Mouse (Mus musculus) layer of hippocampus, postnatal 10 days (tissue): Measurements from ENCODE around the gene Aes. TPM values are rescaled to one million over a fixed set of nuclear protein-coding genes. Genes with fewer than 3 reads are reported as not detected.
A peak's percentile ranks its signal among the peaks of the same experiment; 100 is the strongest.

ENCODE experiments used
- DNase-seq, 2 experiments: peaks; one replicate each; pipeline ENCODE4 v3.0.0; 2021; ENCODE audit warnings: low spot score in 2 of 2
- total RNA-seq, 2 experiments: library from RNA; stranded (reverse); gene quantifications; 2 replicates each; pipeline ENCODE4 v1.2.3; 2021

Aes gene
- total RNA-seq, 2 experiments from 2014 or later = 582 to 612 TPM

GRCm38 (mm10) chr10:81593935-81594334, 34.6 kb downstream of the Aes start:
- DNase-seq = no peak

GRCm38 (mm10) chr10:81595599-81595998, 36.3 kb downstream of the Aes start:
- DNase-seq = no peak

- peak in 1 of 2 experiments; percentile 13 for DNase-seq
These were observed 37.3 kb downstream of the Aes start for GRCm38 (mm10) chr10:81596611-81597010.

- DNase-seq = no peak
These were observed 38.1 kb downstream of the Aes start for GRCm38 (mm10) chr10:81597137-81597950.

- no peak for DNase-seq
These were observed 39.1 kb downstream of the Aes start for GRCm38 (mm10) chr10:81598342-81598741.

- DNase-seq = no peak
These were observed 39.6 kb downstream of the Aes start for GRCm38 (mm10) chr10:81598871-81599270.

- no peak for DNase-seq
These were observed 40.3 kb downstream of the Aes start for GRCm38 (mm10) chr10:81599630-81600029.

- DNase-seq = no peak
These were observed 40.8 kb downstream of the Aes start for GRCm38 (mm10) chr10:81600096-81600495.

GRCm38 (mm10) chr10:81600738-81601203, 41.5 kb downstream of the Aes start, which contains the start of gene Tle6:
Gene Tle6 (minus strand): TSS chr10:81601073.
- DNase-seq = peak; percentile 94 to 95

- no peak for DNase-seq
These were observed 42.2 kb downstream of the Aes start for GRCm38 (mm10) chr10:81601396-81601905.

- no peak for DNase-seq
These were observed 43.5 kb downstream of the Aes start for GRCm38 (mm10) chr10:81602741-81603151.

GRCm38 (mm10) chr10:81604019-81604967, 45.0 kb downstream of the Aes start:
- no peak for DNase-seq

GRCm38 (mm10) chr10:81604968-81605665, 45.8 kb downstream of the Aes start:
- DNase-seq = peak; percentile 90 to 92

GRCm38 (mm10) chr10:81605666-81605973, 46.3 kb downstream of the Aes start:
- DNase-seq = no peak

- peak; percentile 86 to 91 for DNase-seq
These were observed 46.9 kb downstream of the Aes start, which contains the start of gene BC025920 for GRCm38 (mm10) chr10:81605974-81606751. Gene BC025920 (plus strand): TSS chr10:81606270.

GRCm38 (mm10) chr10:81608308-81608707, 49.0 kb downstream of the Aes start:
- no peak for DNase-seq

GRCm38 (mm10) chr10:81612779-81613178, 53.5 kb downstream of the Aes start:
- DNase-seq = no peak

GRCm38 (mm10) chr10:81615486-81615885, 56.2 kb downstream of the Aes start:
- DNase-seq = no peak
